Mouse (Mus musculus): Measurements from ENCODE around the gene Mrpl47. TPM values are rescaled to one million over a fixed set of nuclear protein-coding genes. Genes with fewer than 3 reads are reported as not detected.
A peak's percentile ranks its signal among the peaks of the same experiment; 100 is the strongest.

The Mrpl47 gene
- polyA plus RNA-seq, 2 experiments, result 15.4 to 31.3 TPM

DNA sequence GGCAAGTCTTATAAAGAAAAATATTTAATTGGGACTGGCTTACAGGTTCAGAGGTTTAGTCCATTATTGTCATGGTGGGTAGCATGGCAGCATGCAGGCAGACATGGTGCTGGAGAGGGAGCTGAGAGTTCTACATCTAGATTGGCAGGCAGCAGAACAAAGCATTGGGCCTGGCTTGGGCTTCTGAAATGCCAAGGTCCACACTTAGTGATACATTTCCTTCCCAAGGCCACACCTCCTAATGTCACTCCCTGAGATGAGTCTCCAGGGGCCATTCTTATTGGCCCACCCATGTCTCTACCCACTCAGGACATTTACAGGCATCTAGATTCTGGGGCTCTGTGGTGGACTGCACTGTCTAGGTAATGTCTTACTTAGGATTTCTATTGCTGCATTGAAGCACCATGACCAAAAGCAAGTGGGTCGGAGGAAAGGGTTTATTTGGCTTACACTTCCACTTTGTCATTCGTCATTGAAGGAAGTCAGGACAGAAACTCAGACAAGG, 4.9 kb upstream of the Mrpl47 start:
- no peak for ATAC-seq (ENCODE audit: low FRiP score, low read depth)
- no peaks in the 10 kb centered on the region for H3K9me3 ChIP-seq (ENCODE audit: control insufficient read depth, low read length)
- H3K4me2 ChIP-seq (replicated peaks; ENCODE audit: low read depth, low read length, severe bottlenecking), result no peak overlapping the region
- H3K27me3 ChIP-seq (ENCODE audit: control insufficient read depth, insufficient read depth, low read length), result no peaks in the 10 kb centered on the region
- peaks cover 22% of the 10 kb centered on the region for H3K36me3 ChIP-seq (ENCODE audit: control insufficient read depth, insufficient read depth, low read length)
- H3K27ac ChIP-seq (replicated peaks; ENCODE audit: low read depth, low read length), result no peak overlapping the region
- 80% methylated on average over 2 of the region's 2 CpGs for WGBS
- H3K4me3 ChIP-seq (replicated peaks; ENCODE audit: low read length), result no peak overlapping the region
- peaks cover 7% of the 10 kb centered on the region for H3K4me1 ChIP-seq (ENCODE audit: control insufficient read depth, insufficient read depth, low read length)
- no peak for DNase-seq (ENCODE audit: low spot score)
- no peak for TF ChIP-seq POLR2A (IDR thresholded peaks at IDR 0.05; ENCODE audit: borderline replicate concordance, extremely low read depth, insufficient read depth, insufficient read length)
- no peak overlapping the region for H3K9ac ChIP-seq (ENCODE audit: low read depth, low read length, severe bottlenecking)

DNA sequence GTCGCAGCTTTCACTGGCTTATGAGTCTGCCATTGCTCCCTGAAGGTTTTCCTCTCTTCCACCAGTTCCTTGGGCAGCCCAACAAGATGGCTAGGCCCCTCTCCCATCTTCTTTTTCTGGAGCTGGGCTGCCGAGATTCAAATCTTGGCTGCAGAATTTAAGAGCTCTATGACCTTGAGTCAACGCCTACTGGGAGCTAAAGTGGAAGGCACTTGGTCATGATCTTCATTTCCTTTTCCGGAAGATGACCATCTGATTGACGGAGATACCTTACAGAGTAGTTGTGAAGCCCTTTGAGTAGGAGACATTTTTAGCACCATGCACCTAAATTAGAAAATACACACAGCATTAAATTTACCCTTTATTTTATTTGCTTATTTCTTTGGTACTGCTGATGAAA, 1.1 kb upstream of the Mrpl47 start:
- no peak for TF ChIP-seq POLR2A (IDR thresholded peaks at IDR 0.05; ENCODE audit: borderline replicate concordance, extremely low read depth, insufficient read depth, insufficient read length)
- no peak overlapping the region for H3K27ac ChIP-seq (replicated peaks; ENCODE audit: low read depth, low read length)
- H3K4me1 ChIP-seq (ENCODE audit: control insufficient read depth, insufficient read depth, low read length), result peaks cover 7% of the 10 kb centered on the region
- ATAC-seq (ENCODE audit: low FRiP score, low read depth), result no peak
- DNase-seq (ENCODE audit: low spot score), result no peak
- H3K4me2 ChIP-seq (replicated peaks; ENCODE audit: low read depth, low read length, severe bottlenecking), result no peak overlapping the region
- no peak overlapping the region for H3K9ac ChIP-seq (ENCODE audit: low read depth, low read length, severe bottlenecking)
- 89% methylated on average over 5 of the region's 5 CpGs for WGBS
- H3K9me3 ChIP-seq (ENCODE audit: control insufficient read depth, low read length), result no peaks in the 10 kb centered on the region
- H3K36me3 ChIP-seq (ENCODE audit: control insufficient read depth, insufficient read depth, low read length), result peaks cover 8% of the 10 kb centered on the region
- H3K4me3 ChIP-seq (replicated peaks; ENCODE audit: low read length), result no peak overlapping the region
- no peaks in the 10 kb centered on the region for H3K27me3 ChIP-seq (ENCODE audit: control insufficient read depth, insufficient read depth, low read length)

DNA sequence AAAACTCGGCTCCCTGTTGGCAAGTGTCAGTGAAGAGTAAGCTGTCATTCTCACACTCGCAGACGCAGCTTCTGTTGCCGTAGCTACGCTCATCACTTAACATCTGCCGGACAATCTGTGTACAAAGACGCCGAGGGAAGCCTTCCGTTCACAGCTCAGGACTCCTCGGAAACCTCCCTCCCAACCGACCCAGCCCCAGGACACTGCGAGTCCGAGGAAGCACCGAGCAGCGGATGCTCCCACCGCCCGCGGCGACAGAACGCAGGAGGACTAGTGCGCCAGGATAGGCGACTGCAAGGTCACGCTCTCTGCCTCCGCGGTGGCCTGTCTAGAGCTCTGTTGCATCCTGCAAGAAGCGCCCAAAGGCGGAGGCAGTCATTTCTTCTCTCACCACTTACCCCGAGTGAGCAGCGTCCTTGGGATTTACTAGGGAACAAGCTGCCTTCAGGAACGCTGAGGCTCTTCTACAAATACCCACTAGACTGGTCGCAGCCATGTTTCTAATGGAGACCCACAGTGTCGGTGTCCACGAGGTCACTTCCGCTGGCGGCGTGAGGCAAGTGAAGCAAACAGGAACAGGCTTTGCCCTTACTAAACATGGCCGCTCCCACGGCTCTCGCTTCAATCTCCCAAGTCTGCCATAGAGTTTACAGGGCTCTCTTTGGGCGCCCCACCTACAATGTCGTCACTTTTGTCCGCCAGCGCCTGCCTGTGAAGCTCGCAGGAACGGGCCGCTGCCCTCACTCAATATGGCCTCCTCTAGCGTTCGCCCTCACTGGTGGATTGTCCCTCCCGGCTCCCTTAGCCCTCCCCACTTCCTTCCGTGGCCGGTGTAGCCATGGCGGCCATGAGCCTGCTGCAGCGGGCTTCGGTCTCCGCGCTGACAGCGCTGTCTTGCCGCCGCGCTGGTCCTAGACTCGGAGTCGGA, 897 bp downstream of the Mrpl47 start, which contains the start of gene Ndufb5:
Ndufb5 (plus strand) TSS at position 747 of the 928 bp plus-strand sequence.
- peak; percentile 90; the same call in 1 of the 2 replicates for TF ChIP-seq POLR2A (IDR thresholded peaks at IDR 0.05; ENCODE audit: borderline replicate concordance, extremely low read depth, insufficient read depth, insufficient read length)
- no peaks in the 10 kb centered on the region for H3K27me3 ChIP-seq (ENCODE audit: control insufficient read depth, insufficient read depth, low read length)
- peak within 1 kb of the TSS; percentile 50; the same call in 1 of the 2 replicates for H3K27ac ChIP-seq (replicated peaks; ENCODE audit: low read depth, low read length)
- 1% methylated on average over 52 of the region's 62 CpGs for WGBS
- H3K36me3 ChIP-seq (ENCODE audit: control insufficient read depth, insufficient read depth, low read length), result peaks cover 27% of the 10 kb centered on the region
- DNase-seq (ENCODE audit: low spot score), result peak; percentile 99
- H3K4me1 ChIP-seq (ENCODE audit: control insufficient read depth, insufficient read depth, low read length), result peaks cover 7% of the 10 kb centered on the region
- ATAC-seq (ENCODE audit: low FRiP score, low read depth), result peak; percentile 96
- H3K4me3 ChIP-seq (replicated peaks; ENCODE audit: low read length), result peak within 1 kb of the TSS; percentile 86
- H3K9me3 ChIP-seq (ENCODE audit: control insufficient read depth, low read length), result no peaks in the 10 kb centered on the region
- peak within 1 kb of the TSS; percentile 79 for H3K4me2 ChIP-seq (replicated peaks; ENCODE audit: low read depth, low read length, severe bottlenecking)
- peak within 1 kb of the TSS; percentile 70 for H3K9ac ChIP-seq (ENCODE audit: low read depth, low read length, severe bottlenecking)

DNA sequence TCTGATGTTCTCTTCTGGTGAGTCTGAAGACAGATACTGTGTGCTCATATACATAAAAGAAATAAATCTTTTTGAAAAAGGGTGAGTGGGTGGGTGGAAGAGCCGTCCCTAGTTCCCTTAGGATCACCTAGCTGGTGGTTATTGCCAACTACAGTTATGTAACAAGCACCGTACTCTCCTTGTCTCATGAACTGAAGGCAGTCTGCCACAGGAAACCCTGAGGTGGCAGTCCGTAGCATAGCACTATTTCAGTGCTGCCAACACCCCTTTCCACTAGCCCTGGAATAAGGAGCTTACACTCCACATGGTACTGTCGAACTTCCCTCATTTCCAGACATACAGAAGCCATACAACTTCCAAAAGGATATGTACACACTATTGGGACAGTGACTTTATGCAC, 9.5 kb downstream of the Mrpl47 start:
- no peak overlapping the region for H3K9ac ChIP-seq (ENCODE audit: low read depth, low read length, severe bottlenecking)
- no peak for ATAC-seq (ENCODE audit: low FRiP score, low read depth)
- no peak for TF ChIP-seq POLR2A (IDR thresholded peaks at IDR 0.05; ENCODE audit: borderline replicate concordance, extremely low read depth, insufficient read depth, insufficient read length)
- peaks cover 85% of the 10 kb centered on the region for H3K36me3 ChIP-seq (ENCODE audit: control insufficient read depth, insufficient read depth, low read length)
- 93% methylated on average over 4 of the region's 4 CpGs for whole genome bisulfite sequencing
- no peak overlapping the region for H3K4me3 ChIP-seq (replicated peaks; ENCODE audit: low read length)
- no peak overlapping the region for H3K27ac ChIP-seq (replicated peaks; ENCODE audit: low read depth, low read length)
- no peak for DNase-seq (ENCODE audit: low spot score)
- no peaks in the 10 kb centered on the region for H3K4me1 ChIP-seq (ENCODE audit: control insufficient read depth, insufficient read depth, low read length)
- H3K27me3 ChIP-seq (ENCODE audit: control insufficient read depth, insufficient read depth, low read length), result no peaks in the 10 kb centered on the region
- peaks cover 3% of the 10 kb centered on the region; the same call in 1 of the 2 replicates for H3K9me3 ChIP-seq (ENCODE audit: control insufficient read depth, low read length)
- H3K4me2 ChIP-seq (replicated peaks; ENCODE audit: low read depth, low read length, severe bottlenecking), result no peak overlapping the region

DNA sequence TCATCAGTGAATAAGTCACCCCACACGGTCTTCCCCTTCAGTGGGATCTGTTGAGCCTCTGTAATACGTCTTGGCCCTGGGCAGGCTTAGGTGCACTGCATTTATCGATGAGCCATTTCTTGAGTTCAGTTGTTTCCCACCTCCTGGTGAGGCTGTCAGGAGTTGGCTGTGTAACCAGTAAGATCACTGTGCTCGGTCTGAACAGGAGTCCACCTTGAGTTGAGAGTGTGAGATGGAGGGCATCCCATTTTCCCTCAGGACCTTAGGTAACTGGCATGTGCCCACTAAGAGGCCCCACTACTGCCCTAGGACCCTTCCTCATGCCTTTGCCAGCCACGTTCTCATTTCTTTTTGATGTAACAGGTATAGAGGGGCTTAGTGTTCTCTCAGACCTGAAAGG, 11.5 kb downstream of the Mrpl47 start:
- Histone ChIP-seq H3K4me3 (replicated peaks; ENCODE audit: low read length) (no peak overlapping the region), H3K4me2 (replicated peaks; ENCODE audit: low read depth, low read length, severe bottlenecking) (no peak overlapping the region), H3K36me3 (ENCODE audit: control insufficient read depth, insufficient read depth, low read length) (peaks cover 85% of the 10 kb centered on the region), H3K9ac (ENCODE audit: low read depth, low read length, severe bottlenecking) (no peak overlapping the region), H3K27ac (replicated peaks; ENCODE audit: low read depth, low read length) (no peak overlapping the region), H3K9me3 (ENCODE audit: control insufficient read depth, low read length) (peaks cover 3% of the 10 kb centered on the region; the same call in 1 of the 2 replicates), H3K27me3 (ENCODE audit: control insufficient read depth, insufficient read depth, low read length) (no peaks in the 10 kb centered on the region), H3K4me1 (ENCODE audit: control insufficient read depth, insufficient read depth, low read length) (no peaks in the 10 kb centered on the region)
- no peak for TF ChIP-seq POLR2A (IDR thresholded peaks at IDR 0.05; ENCODE audit: borderline replicate concordance, extremely low read depth, insufficient read depth, insufficient read length)
- DNase-seq (ENCODE audit: low spot score), result no peak
- ATAC-seq (ENCODE audit: low FRiP score, low read depth), result no peak
- WGBS, result 81% methylated on average over 5 of the region's 5 CpGs

Data from limb, embryonic 14.5 days (tissue).